In genomic region chr1:43827763-43828194, GRCm38 (mm10) we compare ENCODE assay signal across 8 mouse cellular contexts. TPM values are rescaled to one million over a fixed set of nuclear protein-coding genes. Genes with fewer than 3 reads are reported as not detected.
A peak's percentile ranks its signal among the peaks of the same experiment; 100 is the strongest.
DNase-seq lines count a peak whose midpoint lies in the region; ATAC-seq and TF ChIP-seq lines count a peak whose summit lies in the region.

TSS of gene Uxs1 (minus strand) at chr1:43827800.

- peak within 1 kb of the TSS; percentile 91 for H3K9ac ChIP-seq in CH12.LX (ENCODE audit: insufficient read depth, low read depth)
- peak within 1 kb of the TSS; percentile 87 for H3K9ac ChIP-seq in forebrain, embryonic 11.5 days (ENCODE audit: low read length)
- H3K9ac ChIP-seq in heart, embryonic 16.5 days (ENCODE audit: low read length) = peak within 1 kb of the TSS; percentile 91
- peak within 1 kb of the TSS; percentile 87 for H3K9ac ChIP-seq in liver, embryonic 15.5 days
- peak within 1 kb of the TSS; percentile 84 for H3K9ac ChIP-seq in neural tube, embryonic 12.5 days

- peaks cover 0 to 16% of the 10 kb centered on the region in 2 experiments for H3K36me3 ChIP-seq in CH12.LX (replicated peaks in 1 of 2; ENCODE audit: control insufficient read depth in 1 of 2, insufficient read depth in 1 of 2, low read length in 1 of 2)
- no peaks in the 10 kb centered on the region for H3K36me3 ChIP-seq in forebrain, embryonic 11.5 days (ENCODE audit: control insufficient read depth, insufficient read depth, low read length)
- no peaks in the 10 kb centered on the region for H3K36me3 ChIP-seq in heart, embryonic 16.5 days (ENCODE audit: control insufficient read depth, insufficient read depth)
- H3K36me3 ChIP-seq in liver, embryonic 15.5 days (replicated peaks) = no peaks in the 10 kb centered on the region
- no peaks in the 10 kb centered on the region for H3K36me3 ChIP-seq in neural tube, embryonic 12.5 days

- peak; percentile 98 for ATAC-seq in forebrain, embryonic 11.5 days (replicated peaks; ENCODE audit: low FRiP score)
- ATAC-seq in heart, embryonic 16.5 days (replicated peaks; ENCODE audit: extremely low read depth, insufficient read depth, low FRiP score) = peak; percentile 98
- peak; percentile 98 for ATAC-seq in liver, embryonic 15.5 days (ENCODE audit: insufficient read depth)
- ATAC-seq in neural tube, embryonic 12.5 days (ENCODE audit: low FRiP score, low read depth) = peak; percentile 98

- in situ Hi-C loops in CH12.LX (cut with MboI; ENCODE audit: low pct_ligation_motif_present, low pct_unique_long_range_greater_than_20kb, low sequenced_read_pairs) = no loop called here

- TF ChIP-seq POLR2A in CH12.LX (IDR thresholded peaks at IDR 0.05; ENCODE audit: low read depth, low read length) = peak; percentile 95

- TF ChIP-seq RAD21 in CH12.LX (IDR thresholded peaks at IDR 0.05; ENCODE audit: low read depth, low read length) = no peak

- H3K4me3 ChIP-seq in CH12.LX (replicated peaks in 1 of 3; ENCODE audit: low read depth in 2 of 3, low read length in 2 of 3, poor library complexity in 1 of 3) = peak within 1 kb of the TSS; percentile 69 to 99 (median 98)
- peak within 1 kb of the TSS; percentile 83 for H3K4me3 ChIP-seq in forebrain, embryonic 11.5 days (ENCODE audit: low read depth, low read length)
- H3K4me3 ChIP-seq in heart, embryonic 16.5 days (ENCODE audit: low read length) = peak within 1 kb of the TSS; percentile 97
- peak within 1 kb of the TSS; percentile 94 for H3K4me3 ChIP-seq in liver, embryonic 15.5 days (replicated peaks)
- H3K4me3 ChIP-seq in neural tube, embryonic 12.5 days = peak within 1 kb of the TSS; percentile 93

- peak within 1 kb of the TSS; percentile 57 for H3K4me2 ChIP-seq in CH12.LX (ENCODE audit: insufficient read depth, low read depth, poor library complexity, severe bottlenecking)
- H3K4me2 ChIP-seq in forebrain, embryonic 11.5 days (ENCODE audit: low read depth, low read length, severe bottlenecking) = peak within 1 kb of the TSS; percentile 89
- H3K4me2 ChIP-seq in heart, embryonic 16.5 days (ENCODE audit: low read depth, low read length) = peak within 1 kb of the TSS; percentile 99
- H3K4me2 ChIP-seq in liver, embryonic 15.5 days = peak within 1 kb of the TSS; percentile 87
- H3K4me2 ChIP-seq in neural tube, embryonic 12.5 days (replicated peaks) = peak within 1 kb of the TSS; percentile 80

- DNase-seq in CH12.LX (ENCODE audit: extremely low read depth) = peak; percentile 98
- DNase-seq in c-Kit-positive CD71-positive TER-119-negative erythroid progenitor cells, embryonic 14.5 days (ENCODE audit: low read depth) = peak; percentile 94
- peak; percentile 99 for DNase-seq in forebrain, embryonic 11.5 days (ENCODE audit: low spot score)
- peak; percentile 98 for DNase-seq in kidney, postnatal 36 days
- DNase-seq in telencephalon, adult 2 months (ENCODE audit: low read depth, low spot score) = peak; percentile 98

- peaks cover 0 to 37% of the 10 kb centered on the region in 2 experiments; a peak in 2 of 4 replicates for H3K4me1 ChIP-seq in CH12.LX (ENCODE audit: control insufficient read depth in 1 of 2, insufficient read depth in 2 of 2)
- peaks cover 2% of the 10 kb centered on the region; the same call in 1 of the 2 replicates for H3K4me1 ChIP-seq in forebrain, embryonic 11.5 days (replicated peaks; ENCODE audit: control insufficient read depth, insufficient read depth, low read length)
- peaks cover 9% of the 10 kb centered on the region for H3K4me1 ChIP-seq in heart, embryonic 16.5 days (ENCODE audit: control insufficient read depth, insufficient read depth, low read length)
- H3K4me1 ChIP-seq in liver, embryonic 15.5 days (replicated peaks) = peaks cover 41% of the 10 kb centered on the region
- H3K4me1 ChIP-seq in neural tube, embryonic 12.5 days = peaks cover 17% of the 10 kb centered on the region

- no peak for TF ChIP-seq CTCF in CH12.LX (conservative IDR thresholded peaks at IDR 0.05 in 1 of 2, IDR thresholded peaks at IDR 0.05 in 1 of 2; ENCODE audit: low read depth in 2 of 2, low read length in 2 of 2)

- dilution Hi-C loops in CH12.LX (cut with MboI; ENCODE audit: extremely low pct_ligation_motif_present, extremely low pct_unique_long_range_greater_than_20kb, low sequenced_read_pairs) = no loop called here

- peaks cover 2% of the 10 kb centered on the region; the same call in 1 of the 2 replicates for H3K79me2 ChIP-seq in CH12.LX (replicated peaks; ENCODE audit: control insufficient read depth, extremely low read depth, insufficient read depth, poor library complexity, severe bottlenecking)

- no peaks in the 10 kb centered on the region for H3K9me3 ChIP-seq in CH12.LX (replicated peaks; ENCODE audit: low read length)
- no peaks in the 10 kb centered on the region for H3K9me3 ChIP-seq in forebrain, embryonic 11.5 days (ENCODE audit: control insufficient read depth, low read length)
- no peaks in the 10 kb centered on the region for H3K9me3 ChIP-seq in heart, embryonic 16.5 days (replicated peaks; ENCODE audit: control insufficient read depth, low read length)
- no peaks in the 10 kb centered on the region for H3K9me3 ChIP-seq in liver, embryonic 15.5 days (replicated peaks)
- no peaks in the 10 kb centered on the region for H3K9me3 ChIP-seq in neural tube, embryonic 12.5 days

- TF ChIP-seq EP300 in CH12.LX (IDR thresholded peaks at IDR 0.05; ENCODE audit: low read length) = no peak

- peak within 1 kb of the TSS; percentile 33 for H3K27ac ChIP-seq in CH12.LX (ENCODE audit: insufficient read depth, low read depth)
- H3K27ac ChIP-seq in forebrain, embryonic 11.5 days (ENCODE audit: low read depth, low read length) = peak within 1 kb of the TSS; percentile 89
- H3K27ac ChIP-seq in heart, embryonic 16.5 days (ENCODE audit: low read length) = peak within 1 kb of the TSS; percentile 82
- H3K27ac ChIP-seq in liver, embryonic 15.5 days (replicated peaks) = peak within 1 kb of the TSS; percentile 82
- peak within 1 kb of the TSS; percentile 92 for H3K27ac ChIP-seq in neural tube, embryonic 12.5 days

- H3K27me3 ChIP-seq in CH12.LX (replicated peaks) = no peaks in the 10 kb centered on the region
- H3K27me3 ChIP-seq in forebrain, embryonic 11.5 days (ENCODE audit: control insufficient read depth, insufficient read depth, low read length) = no peaks in the 10 kb centered on the region
- no peaks in the 10 kb centered on the region for H3K27me3 ChIP-seq in heart, embryonic 16.5 days (ENCODE audit: control insufficient read depth, insufficient read depth, low read length)
- no peaks in the 10 kb centered on the region for H3K27me3 ChIP-seq in liver, embryonic 15.5 days
- no peaks in the 10 kb centered on the region for H3K27me3 ChIP-seq in neural tube, embryonic 12.5 days (replicated peaks)

- 1% methylated on average over 40 of the region's 41 CpGs for WGBS in forebrain, embryonic 11.5 days
- WGBS in heart, embryonic 16.5 days = under 1% methylated on average over 41 of the region's 41 CpGs
- WGBS in liver, embryonic 15.5 days (ENCODE audit: insufficient replicate concordance) = under 1% methylated on average over 41 of the region's 41 CpGs
- WGBS in neural tube, embryonic 12.5 days = 1% methylated on average over 41 of the region's 41 CpGs

TF ChIP-seq in CH12.LX, 34 proteins besides CTCF, POLR2A, EP300 and RAD21 (continues in another document):
- TF ChIP-seq ZMIZ1 (IDR thresholded peaks at IDR 0.05; ENCODE audit: low read depth, low read length) (peak; percentile 67; the same call in 1 of the 2 replicates), MAZ (IDR thresholded peaks at IDR 0.05; ENCODE audit: low read depth, low read length) (peak; percentile 77; the same call in 1 of the 2 replicates), ETS1 (conservative IDR thresholded peaks at IDR 0.05; ENCODE audit: low read depth, low read length) (no peak), MAFK (IDR thresholded peaks at IDR 0.05; ENCODE audit: insufficient replicate concordance, low read length) (no peak), BHLHE40 (IDR thresholded peaks at IDR 0.05; ENCODE audit: low read depth, low read length) (no peak), ZKSCAN1 (IDR thresholded peaks at IDR 0.05; ENCODE audit: borderline replicate concordance, low read depth, low read length) (no peak), ELF1 (IDR thresholded peaks at IDR 0.05; ENCODE audit: low read depth, low read length) (peak; percentile 81; the same call in 1 of the 2 replicates), MXI1 (IDR thresholded peaks at IDR 0.05; ENCODE audit: low read depth, low read length) (peak; percentile 28; the same call in 1 of the 2 replicates), CHD1 (IDR thresholded peaks at IDR 0.05; ENCODE audit: low read depth, low read length) (no peak), ZC3H11A (IDR thresholded peaks at IDR 0.05; ENCODE audit: low read depth, low read length) (no peak), HCFC1 (IDR thresholded peaks at IDR 0.05; ENCODE audit: low read depth, low read length) (peak; percentile 64), SIN3A (IDR thresholded peaks at IDR 0.05; ENCODE audit: low read length) (no peak; the same call in none of the 2 replicates), GABPA (IDR thresholded peaks at IDR 0.05; ENCODE audit: insufficient replicate concordance, low read depth, low read length) (no peak), IRF4 (IDR thresholded peaks at IDR 0.05; ENCODE audit: low read depth, low read length) (peak; percentile 33; the same call in 1 of the 2 replicates), USF2 (conservative IDR thresholded peaks at IDR 0.05; ENCODE audit: low read depth, low read length) (no peak), TCF12 (IDR thresholded peaks at IDR 0.05; ENCODE audit: low read depth, low read length) (peak; percentile 90), RCOR1 (conservative IDR thresholded peaks at IDR 0.05; ENCODE audit: low read depth, low read length) (no peak), E2F4 (IDR thresholded peaks at IDR 0.05; ENCODE audit: insufficient replicate concordance, low read depth, low read length) (0 out of 2 replicates have a peak, but pooled peaks have one; percentile 43), UBTF (IDR thresholded peaks at IDR 0.05; ENCODE audit: low read depth, low read length) (no peak), POLR2AphosphoS2 (IDR thresholded peaks at IDR 0.05; ENCODE audit: low read depth, low read length) (0 out of 2 replicates have a peak, but pooled peaks have one; percentile 50), NRF1 (IDR thresholded peaks at IDR 0.05; ENCODE audit: low read depth, low read length) (peak; percentile 95), PAX5 (IDR thresholded peaks at IDR 0.05; ENCODE audit: low read length) (no peak), NELFE (IDR thresholded peaks at IDR 0.05; ENCODE audit: low read depth, low read length) (peak; percentile 83)

RNA-seq across cellular contexts. Expression of gene Uxs1, which starts in this region (rescaled TPM):
- total RNA-seq in CH12.LX (2012; rRNA removed) = 18.4 and 21.4 TPM in 2 replicates
- total RNA-seq in CH12.LX (2014; rRNA removed) = 33.3 and 34.0 TPM in 2 replicates
- polyA plus RNA-seq in CH12.LX (2012; ENCODE audit: insufficient read length, low read depth) = 29.6 and 31.3 TPM in 2 replicates
- 21.1 and 22.0 TPM in 2 replicates for polyA plus RNA-seq in forebrain, embryonic 11.5 days (2014; fragmentation: Nextera tagmentation; extraction: Ambion mirVana)
- 10.5 and 11.0 TPM in 2 replicates for polyA plus RNA-seq in heart, embryonic 16.5 days (2015; fragmentation: Nextera tagmentation; extraction: Ambion mirVana)
- polyA plus RNA-seq in liver, embryonic 15.5 days (2015; fragmentation: Nextera tagmentation; extraction: Ambion mirVana) = 8.2 and 8.4 TPM in 2 replicates
- polyA plus RNA-seq in neural tube, embryonic 12.5 days (2016; fragmentation: Nextera tagmentation; extraction: Ambion mirVana) = 19.6 and 22.7 TPM in 2 replicates

Comparison
In these comparisons a context has a peak if more than half of its experiments do, and no peak if none do; other contexts are left out.
1. Peak in every context shown above with its lines: DNase-seq, ATAC-seq, H3K4me3 ChIP-seq and H3K27ac ChIP-seq.
2. H3K27ac ChIP-seq: peak in every context shown above with its lines; median percentile 92 in neural tube, embryonic 12.5 days; 89 in forebrain, embryonic 11.5 days; 82 in heart, embryonic 16.5 days; 82 in liver, embryonic 15.5 days; 33 in CH12.LX.